Mouse (Mus musculus) hindbrain, embryonic 16.5 days (tissue): ENCODE results near the gene Rab11fip5. TPM values are rescaled to one million over a fixed set of nuclear protein-coding genes. Genes with fewer than 3 reads are reported as not detected.

Source experiments
- ATAC-seq: fragments of 200-750 bp; cut with Nextera tagmentation; 2 replicates; pipeline ENCODE4 v1.8.0; 2017; ENCODE audit warnings: moderate TSS enrichment, moderate library complexity
- H3K27ac ChIP-seq: fragments of 300-500 bp; sonication (generic); 2 replicates; pipeline ENCODE4 v1.5.1; 2014; ENCODE audit warnings: low read depth, mild to moderate bottlenecking, control low read depth, low read length, moderate library complexity
- H3K27me3 ChIP-seq: fragments of 300-500 bp; sonication (generic); replicated peaks from 2 replicates; pipeline ENCODE4 v1.6.1; 2014; ENCODE audit warnings: low read length; ENCODE audit not compliant: control insufficient read depth, insufficient read depth
- H3K36me3 ChIP-seq: fragments of 300-500 bp; sonication (generic); 2 replicates; pipeline ENCODE4 v1.6.1; 2014; ENCODE audit warnings: mild to moderate bottlenecking, low read length, moderate library complexity, mixed read lengths; ENCODE audit not compliant: control insufficient read depth, insufficient read depth
- H3K4me1 ChIP-seq: fragments of 300-500 bp; sonication (generic); 2 replicates; pipeline ENCODE4 v1.6.1; 2014; ENCODE audit warnings: low read depth, low read length; ENCODE audit not compliant: control insufficient read depth, insufficient read depth
- H3K4me2 ChIP-seq: fragments of 300-500 bp; sonication (generic); 2 replicates; pipeline ENCODE4 v1.6.1; 2014; ENCODE audit warnings: mild to moderate bottlenecking, low read length, control low read depth, moderate library complexity
- H3K4me3 ChIP-seq: fragments of 300-500 bp; sonication (generic); 2 replicates; pipeline ENCODE4 v1.5.1; 2014; ENCODE audit warnings: mild to moderate bottlenecking, low read length, control low read depth, moderate library complexity
- H3K9ac ChIP-seq: fragments of 300-500 bp; sonication (generic); 2 replicates; pipeline ENCODE4 v1.6.1; 2014; ENCODE audit warnings: low read depth, mild to moderate bottlenecking, control low read depth, low read length, moderate library complexity
- H3K9me3 ChIP-seq: fragments of 300-500 bp; sonication (generic); 2 replicates; pipeline ENCODE4 v1.6.1; 2014; ENCODE audit warnings: mild to moderate bottlenecking, low read length, moderate library complexity; ENCODE audit not compliant: control insufficient read depth
- WGBS: fragments of 180-500 bp; shearing (Covaris S2); extraction: QIAGEN DNeasy Blood & Tissue Kit; methylation state at CpG from one replicate; pipeline ENCODE4 v1.1.7; 2014; 5-methylcytosine and 5-hydroxymethylcytosine counted together
- polyA plus RNA-seq: library from polyadenylated mRNA; unstranded; fragments of >200 nt; fragmentation: Nextera tagmentation; extraction: Ambion mirVana; gene quantifications from 2 replicates; pipeline ENCODE4 v1.2.1, GENCODE M21; 2015

Rab11fip5 gene
- polyA plus RNA-seq, 1 experiment from 2014 or later: 24.3 TPM

GRCm38 (mm10) chr6:85344929-85345328 is 29.5 kb downstream of the Rab11fip5 start:
- no peaks in the 10 kb centered on the region for H3K4me1 ChIP-seq
- no peak overlapping the region for H3K4me2 ChIP-seq
- no peaks in the 10 kb centered on the region for H3K27me3 ChIP-seq
- ATAC-seq: no peak
- no peak overlapping the region for H3K9ac ChIP-seq
- H3K9me3 ChIP-seq: no peaks in the 10 kb centered on the region
- no peak overlapping the region for H3K27ac ChIP-seq
- H3K36me3 ChIP-seq: peaks cover 15% of the 10 kb centered on the region
- no peak overlapping the region for H3K4me3 ChIP-seq

- no peak overlapping the region for H3K27ac ChIP-seq
- WGBS: 89% methylated on average over 8 of the region's 8 CpGs
- no peaks in the 10 kb centered on the region for H3K27me3 ChIP-seq
- H3K36me3 ChIP-seq: peaks cover 15% of the 10 kb centered on the region
- no peak overlapping the region for H3K9ac ChIP-seq
- H3K4me1 ChIP-seq: no peaks in the 10 kb centered on the region
- ATAC-seq: no peak
- no peak overlapping the region for H3K4me3 ChIP-seq
- no peak overlapping the region for H3K4me2 ChIP-seq
- H3K9me3 ChIP-seq: no peaks in the 10 kb centered on the region
Measured at GRCm38 (mm10) chr6:85343027-85343426, 31.4 kb downstream of the Rab11fip5 start.

- Histone ChIP-seq H3K9ac (no peak overlapping the region), H3K4me1 (no peaks in the 10 kb centered on the region), H3K36me3 (peaks cover 10% of the 10 kb centered on the region), H3K9me3 (no peaks in the 10 kb centered on the region), H3K4me2 (no peak overlapping the region), H3K27me3 (no peaks in the 10 kb centered on the region), H3K4me3 (no peak overlapping the region), H3K27ac (no peak overlapping the region)
- ATAC-seq: no peak
- 72% methylated on average over 13 of the region's 13 CpGs for WGBS
Measured at GRCm38 (mm10) chr6:85341814-85342501, 32.5 kb downstream of the Rab11fip5 start.

GRCm38 (mm10) chr6:85340184-85340583 is 34.2 kb downstream of the Rab11fip5 start:
- H3K36me3 ChIP-seq: peaks cover 16% of the 10 kb centered on the region
- WGBS: 71% methylated on average over 12 of the region's 12 CpGs
- no peak overlapping the region for H3K27ac ChIP-seq
- ATAC-seq: no peak
- H3K9me3 ChIP-seq: no peaks in the 10 kb centered on the region
- H3K27me3 ChIP-seq: no peaks in the 10 kb centered on the region
- H3K9ac ChIP-seq: no peak overlapping the region
- no peak overlapping the region for H3K4me2 ChIP-seq
- H3K4me3 ChIP-seq: no peak overlapping the region
- H3K4me1 ChIP-seq: no peaks in the 10 kb centered on the region

GRCm38 (mm10) chr6:85339273-85339901 is 35.0 kb downstream of the Rab11fip5 start:
- no peaks in the 10 kb centered on the region for H3K27me3 ChIP-seq
- no peaks in the 10 kb centered on the region for H3K9me3 ChIP-seq
- H3K4me1 ChIP-seq: no peaks in the 10 kb centered on the region
- no peak overlapping the region for H3K4me2 ChIP-seq
- 86% methylated on average over 1 of the region's 1 CpGs for WGBS
- peaks cover 16% of the 10 kb centered on the region for H3K36me3 ChIP-seq
- no peak overlapping the region for H3K27ac ChIP-seq
- no peak overlapping the region for H3K9ac ChIP-seq
- no peak for ATAC-seq
- no peak overlapping the region for H3K4me3 ChIP-seq

- Histone ChIP-seq H3K4me2 (no peak overlapping the region), H3K9ac (no peak overlapping the region), H3K4me3 (no peak overlapping the region), H3K27me3 (no peaks in the 10 kb centered on the region), H3K4me1 (peaks cover 4% of the 10 kb centered on the region), H3K27ac (no peak overlapping the region), H3K36me3 (peaks cover 16% of the 10 kb centered on the region), H3K9me3 (no peaks in the 10 kb centered on the region)
- no peak for ATAC-seq
- 88% methylated on average over 9 of the region's 9 CpGs for WGBS
Measured at GRCm38 (mm10) chr6:85336944-85337343, 37.5 kb downstream of the Rab11fip5 start.

GRCm38 (mm10) chr6:85335352-85335751 is 39.1 kb downstream of the Rab11fip5 start:
- no peaks in the 10 kb centered on the region for H3K9me3 ChIP-seq
- H3K36me3 ChIP-seq: peaks cover 12% of the 10 kb centered on the region
- H3K4me2 ChIP-seq: no peak overlapping the region
- no peak overlapping the region for H3K27ac ChIP-seq
- ATAC-seq: no peak
- no peak overlapping the region for H3K9ac ChIP-seq
- peaks cover 7% of the 10 kb centered on the region for H3K4me1 ChIP-seq
- no peak overlapping the region for H3K4me3 ChIP-seq
- WGBS: 66% methylated on average over 3 of the region's 3 CpGs
- no peaks in the 10 kb centered on the region for H3K27me3 ChIP-seq

GRCm38 (mm10) chr6:85334851-85335250 is 39.6 kb downstream of the Rab11fip5 start:
- Histone ChIP-seq H3K27ac (no peak overlapping the region), H3K36me3 (peaks cover 11% of the 10 kb centered on the region; the same call in 1 of the 2 replicates), H3K9me3 (no peaks in the 10 kb centered on the region), H3K4me3 (no peak overlapping the region), H3K4me2 (no peak overlapping the region), H3K9ac (no peak overlapping the region), H3K27me3 (no peaks in the 10 kb centered on the region), H3K4me1 (peaks cover 7% of the 10 kb centered on the region)
- ATAC-seq: no peak
- WGBS: 66% methylated on average over 5 of the region's 5 CpGs

GRCm38 (mm10) chr6:85334251-85334650 is 40.2 kb downstream of the Rab11fip5 start:
- Histone ChIP-seq H3K9ac (peak overlapping the region; percentile 77; the same call in 1 of the 2 replicates), H3K36me3 (peaks cover 11% of the 10 kb centered on the region; the same call in 1 of the 2 replicates), H3K4me1 (peaks cover 7% of the 10 kb centered on the region), H3K4me2 (no peak overlapping the region), H3K4me3 (no peak overlapping the region; the same call in 1 of the 2 replicates), H3K27me3 (no peaks in the 10 kb centered on the region), H3K27ac (peak overlapping the region; percentile 90; the same call in 1 of the 2 replicates), H3K9me3 (no peaks in the 10 kb centered on the region)
- no peak for ATAC-seq
